Mouse (Mus musculus) heart, postnatal 0 days (tissue): ENCODE results near the gene Zcchc24. TPM values are rescaled to one million over a fixed set of nuclear protein-coding genes. Genes with fewer than 3 reads are reported as not detected.

Experiments
- ATAC-seq: fragments of 200-750 bp; cut with Nextera tagmentation; 2 replicates; pipeline ENCODE4 v1.8.0; 2017; ENCODE audit warnings: low read depth, moderate number of reproducible peaks, moderate library complexity; ENCODE audit not compliant: insufficient read depth
- DNase-seq: peaks from one replicate; pipeline ENCODE4 v3.0.0-alpha.2; 2016; ENCODE audit warnings: low spot score
- H3K27ac ChIP-seq: fragments of 300-500 bp; sonication (generic); 2 replicates; pipeline ENCODE4 v1.5.1; 2014; ENCODE audit warnings: low read depth, mild to moderate bottlenecking
- H3K27me3 ChIP-seq: fragments of 300-500 bp; sonication (generic); 2 replicates; pipeline ENCODE4 v1.6.1; 2014; ENCODE audit warnings: low read length, mixed read lengths; ENCODE audit not compliant: control insufficient read depth, insufficient read depth
- H3K36me3 ChIP-seq: fragments of 300-500 bp; sonication (generic); replicated peaks from 2 replicates; pipeline ENCODE4 v1.6.1; 2014; ENCODE audit warnings: low read length, mixed read lengths; ENCODE audit not compliant: control insufficient read depth, insufficient read depth
- H3K4me1 ChIP-seq: fragments of 300-500 bp; sonication (generic); 2 replicates; pipeline ENCODE4 v1.6.1; 2014; ENCODE audit warnings: antibody characterized with exemption; ENCODE audit not compliant: control insufficient read depth, insufficient read depth
- H3K4me2 ChIP-seq: fragments of 300-500 bp; sonication (generic); 2 replicates; pipeline ENCODE4 v1.6.1; 2014; ENCODE audit warnings: low read depth, mild to moderate bottlenecking, low read length, moderate library complexity
- H3K4me3 ChIP-seq: fragments of 300-500 bp; sonication (generic); 2 replicates; pipeline ENCODE4 v1.5.1; 2014; ENCODE audit warnings: low read depth, low read length
- H3K9ac ChIP-seq: fragments of 300-500 bp; sonication (generic); replicated peaks from 2 replicates; pipeline ENCODE4 v1.6.1; 2014; ENCODE audit warnings: low read depth, low read length, mixed read lengths
- H3K9me3 ChIP-seq: fragments of 300-500 bp; sonication (generic); replicated peaks from 2 replicates; pipeline ENCODE4 v1.6.1; 2016; ENCODE audit warnings: low read length; ENCODE audit not compliant: control insufficient read depth
- CTCF ChIP-seq: IDR thresholded peaks from 2 replicates; pipeline ENCODE4 v1.5.1; 2016; ENCODE audit warnings: antibody characterized with exemption, control low read depth, low read depth
- EP300 ChIP-seq: IDR thresholded peaks from 2 replicates; pipeline ENCODE4 v1.6.1; 2016; ENCODE audit warnings: antibody characterized with exemption, low read depth
- WGBS: fragments of 180-500 bp; shearing (Covaris S2); extraction: QIAGEN DNeasy Blood & Tissue Kit; methylation state at CpG from one replicate; pipeline ENCODE4 v1.1.7; 2014; 5-methylcytosine and 5-hydroxymethylcytosine counted together
- polyA plus RNA-seq: library from polyadenylated mRNA; unstranded; fragments of >200 nt; fragmentation: Nextera tagmentation; extraction: Ambion mirVana; gene quantifications from 2 replicates; pipeline ENCODE4 v1.2.1, GENCODE M21; 2015
- total RNA-seq: library from RNA; depleted of rRNA; stranded (reverse); fragments of >200 nt; gene quantifications from 2 replicates; pipeline ENCODE4 v1.2.3, GENCODE M21; 2014; ENCODE audit warnings: low replicate concordance; rRNA removed

Zcchc24 gene
- total and polyA plus RNA-seq, 2 experiments from 2014 or later = 18.5 to 40.3 TPM

GRCm38 (mm10) chr14:25663649-25664309 lies 105.1 kb downstream of the Zcchc24 start:
- Histone ChIP-seq H3K27ac (peak overlapping the region; percentile 56), H3K9ac (no peak overlapping the region), H3K4me1 (peaks cover 12% of the 10 kb centered on the region; the same call in 1 of the 2 replicates), H3K9me3 (no peaks in the 10 kb centered on the region), H3K4me3 (no peak overlapping the region), H3K4me2 (no peak overlapping the region), H3K36me3 (peaks cover 63% of the 10 kb centered on the region), H3K27me3 (no peaks in the 10 kb centered on the region)
- 68% methylated on average over 7 of the region's 7 CpGs for WGBS
- no peak for ATAC-seq
- no peak for TF ChIP-seq EP300
- TF ChIP-seq CTCF = no peak
- DNase-seq = no peak

Other genes with a start within 250 kb of the Zcchc24 start
- gene Ppif, start 74.9 kb downstream of the Zcchc24 start, total RNA-seq = 205 and 222 TPM in 2 replicates
- 140 and 151 TPM in 2 replicates for gene Ppif, start 74.9 kb downstream of the Zcchc24 start, polyA plus RNA-seq
- 21.1 and 46.2 TPM in 2 replicates for gene Anxa11, start 73.1 kb upstream of the Zcchc24 start, total RNA-seq
- 34.9 and 36.8 TPM in 2 replicates for gene Anxa11, start 73.1 kb upstream of the Zcchc24 start, polyA plus RNA-seq
- gene Plac9a, start 134.1 kb upstream of the Zcchc24 start, total RNA-seq = not detected in 2 replicates
- gene Plac9a, start 134.1 kb upstream of the Zcchc24 start, polyA plus RNA-seq = 0.31 and 2.3 TPM in 2 replicates
- 8.8 TPM in 1 of 2 replicates, not detected in the other for gene Tmem254a, start 158.6 kb upstream of the Zcchc24 start, total RNA-seq
- gene Tmem254a, start 158.6 kb upstream of the Zcchc24 start, polyA plus RNA-seq = 1.6 and 2.3 TPM in 2 replicates
- not detected in 2 replicates for gene Cphx1, start 169.3 kb upstream of the Zcchc24 start, total RNA-seq
- gene Cphx1, start 169.3 kb upstream of the Zcchc24 start, polyA plus RNA-seq = 0.10 TPM in 1 of 2 replicates, not detected in the other
- gene Duxbl1, start 209.5 kb upstream of the Zcchc24 start, total RNA-seq = 0.46 and 2.4 TPM in 2 replicates
- gene Duxbl1, start 209.5 kb upstream of the Zcchc24 start, polyA plus RNA-seq = 0.23 and 0.26 TPM in 2 replicates